Mouse (Mus musculus) liver, embryonic 14.5 days (tissue): Measurements from ENCODE around the gene 4930507D05Rik. TPM values are rescaled to one million over a fixed set of nuclear protein-coding genes. Genes with fewer than 3 reads are reported as not detected.
A peak's percentile ranks its signal among the peaks of the same experiment; 100 is the strongest.

Experiments
- ATAC-seq: fragments of 200-750 bp; cut with Nextera tagmentation; 2 replicates; pipeline ENCODE4 v1.8.0; 2017; ENCODE audit warnings: moderate number of reproducible peaks, mild to moderate bottlenecking, moderate library complexity; ENCODE audit not compliant: insufficient read depth
- DNase-seq, 3 experiments: peaks; one replicate each; pipeline ENCODE4 v3.0.0-alpha.2; 2012 to 2013; ENCODE audit warnings: low read depth in 3 of 3, low spot score in 3 of 3
- H3K27ac ChIP-seq: fragments of 300-500 bp; sonication (generic); 2 replicates; pipeline ENCODE4 v1.5.1; 2014; ENCODE audit warnings: moderate library complexity, mild to moderate bottlenecking, control low read depth, inconsistent platforms
- H3K27me3 ChIP-seq: fragments of 300-500 bp; sonication (generic); 2 replicates; pipeline ENCODE4 v1.6.1; 2014; ENCODE audit warnings: mild to moderate bottlenecking, low read length, moderate library complexity; ENCODE audit not compliant: control insufficient read depth, insufficient read depth
- H3K36me3 ChIP-seq: fragments of 300-500 bp; sonication (generic); replicated peaks from 2 replicates; pipeline ENCODE4 v1.6.1; 2014; ENCODE audit warnings: low read depth; ENCODE audit not compliant: control insufficient read depth, insufficient read depth
- H3K4me1 ChIP-seq, 2 experiments: fragments of 200-500 bp in 1 of 2; fragments of 300-500 bp in 1 of 2; sonication (generic) in 1 of 2; replicated peaks; 2 replicates each; pipeline ENCODE4 v1.6.1; 2012 to 2014; ENCODE audit warnings: antibody characterized with exemption in 1 of 2, inconsistent platforms in 1 of 2, low read length in 1 of 2; ENCODE audit not compliant: control insufficient read depth in 2 of 2, insufficient read depth in 2 of 2
- H3K4me2 ChIP-seq: fragments of 300-500 bp; sonication (generic); 2 replicates; pipeline ENCODE4 v1.6.1; 2014; ENCODE audit warnings: low read depth, mild to moderate bottlenecking, control low read depth, moderate library complexity
- H3K4me3 ChIP-seq, 2 experiments: fragments of 200-500 bp in 1 of 2; fragments of 300-500 bp in 1 of 2; sonication (generic) in 1 of 2; 2 replicates each; pipeline ENCODE4 v1.5.1; 2012 to 2014; ENCODE audit warnings: low read depth in 2 of 2, low read length in 2 of 2, mild to moderate bottlenecking in 2 of 2, control low read depth in 1 of 2, inconsistent platforms in 1 of 2, moderate library complexity in 1 of 2; ENCODE audit not compliant: insufficient read depth in 1 of 2
- H3K9ac ChIP-seq: fragments of 300-500 bp; sonication (generic); replicated peaks from 2 replicates; pipeline ENCODE4 v1.6.1; 2014; ENCODE audit warnings: mild to moderate bottlenecking, control low read depth, moderate library complexity
- H3K9me3 ChIP-seq: fragments of 300-500 bp; sonication (generic); 2 replicates; pipeline ENCODE4 v1.6.1; 2016; ENCODE audit warnings: low read length, mixed read lengths; ENCODE audit not compliant: control insufficient read depth
- CTCF ChIP-seq: IDR thresholded peaks from 2 replicates; pipeline ENCODE4 v1.5.1; 2016; ENCODE audit warnings: antibody characterized with exemption, low read depth, control low read depth
- EP300 ChIP-seq: IDR thresholded peaks from 2 replicates; pipeline ENCODE4 v1.6.1; 2016; ENCODE audit warnings: antibody characterized with exemption, low read depth
- WGBS: fragments of 180-500 bp; shearing (Covaris S2); extraction: QIAGEN DNeasy Blood & Tissue Kit; methylation state at CpG from one replicate; pipeline ENCODE4 v1.1.7; 2014; ENCODE audit not compliant: insufficient replicate concordance; 5-methylcytosine and 5-hydroxymethylcytosine counted together
- polyA plus RNA-seq, 2 experiments: library from polyadenylated mRNA; depleted of rRNA in 1 of 2; stranded (reverse) in 1 of 2; unstranded in 1 of 2; fragments of >200 nt; fragmentation: Nextera tagmentation in 1 of 2; extraction: Ambion mirVana in 1 of 2; gene quantifications; 2 replicates each; pipeline versions ENCODE4 v1.2.1 to v1.2.3; 2012 to 2014

Gene 4930507D05Rik
- polyA plus RNA-seq, 2 experiments: 0.11 to 0.25 TPM

DNA sequence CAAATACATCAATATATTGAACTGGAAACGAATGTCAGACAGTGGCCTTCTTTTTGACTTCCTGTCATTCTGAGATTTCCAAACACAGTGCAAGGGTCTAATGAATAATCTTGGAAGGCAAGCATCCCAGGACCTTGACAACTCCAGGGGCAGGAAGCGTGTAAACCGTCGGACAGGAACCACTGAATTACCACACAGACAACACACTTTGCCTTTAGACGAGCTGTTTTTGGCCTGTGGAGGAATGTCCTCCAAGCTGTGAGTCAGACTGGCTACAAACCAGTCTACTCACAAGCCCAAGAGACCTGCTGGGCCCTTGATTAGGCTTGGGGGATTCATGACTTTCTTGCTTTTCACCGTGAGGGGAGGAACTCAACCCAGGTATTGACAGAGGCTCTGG, 28.9 kb upstream of the 4930507D05Rik start:
- WGBS: 35% methylated on average over 6 of the region's 6 CpGs
- Histone ChIP-seq H3K9ac (no peak overlapping the region), H3K4me3 (no peak overlapping the region), H3K4me2 (peak overlapping the region; percentile 36), H3K4me1 (peaks cover 0 to 4% of the 10 kb centered on the region in 2 experiments; a peak in 1 of 4 replicates), H3K27ac (no peak overlapping the region), H3K9me3 (no peaks in the 10 kb centered on the region), H3K27me3 (no peaks in the 10 kb centered on the region), H3K36me3 (no peaks in the 10 kb centered on the region)
- no peak for TF ChIP-seq EP300
- no peak for TF ChIP-seq CTCF
- DNase-seq (no peak), ATAC-seq (no peak)

DNA sequence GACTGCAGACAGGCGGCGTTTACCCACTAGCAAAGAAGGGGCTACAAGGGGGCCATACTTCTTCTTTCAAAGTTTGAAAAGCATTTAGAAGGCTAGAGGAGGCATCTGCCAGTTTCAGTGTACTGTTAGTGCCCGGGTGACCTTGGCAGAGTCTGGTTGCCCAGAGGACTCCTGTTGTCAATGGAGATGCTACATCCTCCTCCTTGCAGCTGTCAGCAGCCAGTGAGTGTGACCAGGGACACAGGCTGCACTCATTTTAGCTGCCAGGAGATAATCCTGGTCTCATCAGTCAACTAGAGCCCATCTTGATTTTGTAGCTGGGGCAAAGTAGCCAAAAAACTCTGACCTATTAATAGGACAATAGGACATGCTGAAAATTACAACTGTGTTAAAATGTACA, 28.2 kb upstream of the 4930507D05Rik start:
- Histone ChIP-seq H3K27ac (no peak overlapping the region), H3K27me3 (no peaks in the 10 kb centered on the region), H3K36me3 (no peaks in the 10 kb centered on the region), H3K4me2 (peak overlapping the region; percentile 36), H3K9me3 (no peaks in the 10 kb centered on the region), H3K9ac (no peak overlapping the region), H3K4me1 (peaks cover 0 to 4% of the 10 kb centered on the region in 2 experiments; a peak in 1 of 4 replicates), H3K4me3 (peak overlapping the region in 1 of 2 experiments; percentile 4; a peak in 1 of 4 replicates)
- ATAC-seq (no peak), DNase-seq (no peak)
- WGBS: 74% methylated on average over 3 of the region's 3 CpGs
- TF ChIP-seq EP300: no peak

DNA sequence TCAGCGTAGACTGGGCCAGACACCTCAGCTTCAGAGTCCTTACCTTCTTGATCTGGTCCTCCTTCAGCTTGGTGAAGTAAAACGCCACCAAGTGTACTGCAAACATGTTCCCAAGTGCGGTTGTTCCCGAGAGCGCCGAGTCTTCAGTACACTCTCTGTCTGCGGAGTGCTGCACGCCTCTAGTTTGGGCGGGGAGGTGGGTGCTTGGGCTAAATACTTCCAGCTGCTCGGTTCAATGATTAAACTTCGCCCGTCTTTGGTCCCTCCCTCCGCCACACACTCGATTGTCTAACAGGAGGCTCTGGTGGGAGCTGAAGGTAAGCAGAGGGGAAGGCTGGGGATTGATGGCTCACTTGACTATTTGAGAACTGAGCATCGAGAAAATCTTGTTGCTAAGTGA, 27.0 kb upstream of the 4930507D05Rik start, which contains the start of gene Hkdc1:
Gene Hkdc1 (minus strand): TSS at position 237 of the 400 bp plus-strand sequence.
- H3K4me1 ChIP-seq: peaks cover 0 to 4% of the 10 kb centered on the region in 2 experiments; a peak in 1 of 4 replicates
- peak within 1 kb of the TSS; percentile 4 to 44; a peak in 3 of 4 replicates for H3K4me3 ChIP-seq
- no peak within 1 kb of the TSS for H3K27ac ChIP-seq
- H3K9me3 ChIP-seq: no peaks in the 10 kb centered on the region
- no peak within 1 kb of the TSS for H3K9ac ChIP-seq
- no peaks in the 10 kb centered on the region for H3K27me3 ChIP-seq
- WGBS: 57% methylated on average over 15 of the region's 15 CpGs
- H3K4me2 ChIP-seq: peak within 1 kb of the TSS; percentile 36
- H3K36me3 ChIP-seq: no peaks in the 10 kb centered on the region
- TF ChIP-seq CTCF: no peak
- TF ChIP-seq EP300: no peak
- no peak for ATAC-seq
- no peak for DNase-seq

DNA sequence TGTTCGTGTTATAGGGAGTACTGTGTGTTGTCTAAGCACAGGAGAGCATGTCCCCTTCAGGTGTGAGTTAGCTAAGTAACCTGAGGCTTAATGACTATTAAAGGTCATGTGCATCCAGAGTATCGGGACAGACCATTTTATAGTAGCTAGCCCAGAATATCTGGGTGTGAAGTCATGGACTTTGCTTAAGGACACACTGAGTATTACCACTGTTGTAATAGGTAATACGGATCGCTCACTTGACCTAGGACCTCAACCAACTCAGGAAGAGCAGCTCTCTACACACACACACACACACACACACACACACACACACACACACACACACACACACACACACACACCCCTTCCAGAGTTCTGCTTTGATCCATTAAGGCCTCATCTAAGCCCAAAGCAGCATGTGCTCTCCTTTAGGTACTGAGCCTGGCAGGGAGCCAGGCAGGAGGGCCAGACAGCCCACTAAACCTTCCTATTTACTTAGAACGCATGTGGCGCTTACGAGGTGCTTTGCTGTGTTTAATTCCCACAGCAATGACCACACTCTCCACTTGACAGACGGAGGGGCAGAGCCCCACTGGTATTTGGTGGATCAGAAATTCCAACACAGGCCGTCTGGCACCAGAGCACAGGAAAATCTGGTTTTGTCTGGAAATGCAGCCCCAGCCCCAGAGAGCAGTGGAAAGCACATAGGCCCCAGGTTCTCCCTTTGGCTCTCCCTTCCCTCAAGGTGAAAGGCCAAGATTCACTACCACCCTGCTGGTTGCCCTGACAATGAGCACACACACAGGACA, 24.0 kb upstream of the 4930507D05Rik start:
- Histone ChIP-seq H3K27ac (no peak overlapping the region), H3K4me1 (peaks cover 0 to 4% of the 10 kb centered on the region in 2 experiments; a peak in 1 of 4 replicates), H3K36me3 (peaks cover 19% of the 10 kb centered on the region), H3K27me3 (no peaks in the 10 kb centered on the region), H3K9me3 (no peaks in the 10 kb centered on the region), H3K4me2 (no peak overlapping the region), H3K4me3 (no peak overlapping the region), H3K9ac (no peak overlapping the region)
- TF ChIP-seq CTCF (no peak), EP300 (no peak)
- WGBS: 59% methylated on average over 9 of the region's 9 CpGs
- ATAC-seq (no peak), DNase-seq (no peak)

DNA sequence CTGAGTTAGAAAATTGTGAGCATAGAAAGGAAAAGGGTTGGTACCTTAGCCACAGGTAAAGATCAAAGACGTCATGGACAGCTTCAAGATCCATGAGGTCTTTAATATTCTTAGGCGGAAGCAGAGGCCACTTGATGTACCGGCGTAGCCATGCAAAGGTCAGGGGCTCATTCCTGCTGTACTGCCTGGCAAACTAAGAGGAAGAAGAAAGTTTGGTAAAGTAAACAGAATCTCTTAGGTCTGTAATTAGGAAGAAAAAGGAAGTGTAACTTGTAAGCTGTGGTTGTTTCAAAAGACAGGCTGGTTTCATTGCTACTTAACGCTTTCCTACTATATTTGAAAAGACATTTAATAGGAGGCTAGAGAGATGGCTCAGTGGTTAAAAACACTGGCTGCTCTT, 18.9 kb upstream of the 4930507D05Rik start:
- TF ChIP-seq EP300 (no peak), CTCF (no peak)
- Histone ChIP-seq H3K36me3 (peaks cover 55% of the 10 kb centered on the region), H3K9ac (no peak overlapping the region)

More for the DNA sequence above, 18.9 kb upstream of the 4930507D05Rik start:
- 84% methylated on average over 5 of the region's 5 CpGs for WGBS
- ATAC-seq (no peak), DNase-seq (no peak)
- H3K4me3 ChIP-seq: no peak overlapping the region
- no peak overlapping the region for H3K4me2 ChIP-seq
- peaks cover 0 to under 1% of the 10 kb centered on the region in 2 experiments; a peak in 1 of 4 replicates for H3K4me1 ChIP-seq
- H3K9me3 ChIP-seq: no peaks in the 10 kb centered on the region
- H3K27ac ChIP-seq: no peak overlapping the region
- no peaks in the 10 kb centered on the region for H3K27me3 ChIP-seq
